In genomic region chr10:88826188-88826946, GRCm38 (mm10) we compare ENCODE assay signal across 8 mouse cellular contexts. TPM values are rescaled to one million over a fixed set of nuclear protein-coding genes. Genes with fewer than 3 reads are reported as not detected.
DNase-seq lines count a peak whose midpoint lies in the region; ATAC-seq and TF ChIP-seq lines count a peak whose summit lies in the region.

Gene Utp20, minus strand, starts transcription at chr10:88826804.

- H3K27me3 ChIP-seq in E14TG2a.4 (ENCODE audit: insufficient read depth, low read length) = no peaks in the 10 kb centered on the region
- no peaks in the 10 kb centered on the region for H3K27me3 ChIP-seq in forebrain, embryonic 13.5 days
- H3K27me3 ChIP-seq in liver, postnatal 0 days (ENCODE audit: insufficient read depth, low read length) = no peaks in the 10 kb centered on the region
- H3K27me3 ChIP-seq in neural tube, embryonic 14.5 days (ENCODE audit: control insufficient read depth, insufficient read depth, low read length) = no peaks in the 10 kb centered on the region

- no peaks in the 10 kb centered on the region for H3K9me3 ChIP-seq in E14TG2a.4 (ENCODE audit: low read length)
- H3K9me3 ChIP-seq in forebrain, embryonic 13.5 days (replicated peaks) = no peaks in the 10 kb centered on the region
- H3K9me3 ChIP-seq in liver, postnatal 0 days (ENCODE audit: low read length) = no peaks in the 10 kb centered on the region
- H3K9me3 ChIP-seq in neural tube, embryonic 14.5 days (ENCODE audit: control insufficient read depth, low read length) = no peaks in the 10 kb centered on the region

- under 1% methylated on average over 43 of the region's 44 CpGs for WGBS in forebrain, embryonic 13.5 days
- WGBS in large intestine, adult 2 months = 1% methylated on average over 44 of the region's 44 CpGs
- WGBS in liver, postnatal 0 days (ENCODE audit: insufficient replicate concordance) = under 1% methylated on average over 44 of the region's 44 CpGs
- under 1% methylated on average over 44 of the region's 44 CpGs for WGBS in neural tube, embryonic 14.5 days

- H3K4me1 ChIP-seq in E14TG2a.4 (replicated peaks; ENCODE audit: low read depth, low read length) = peaks cover 18% of the 10 kb centered on the region
- peaks cover 10% of the 10 kb centered on the region for H3K4me1 ChIP-seq in forebrain, embryonic 13.5 days
- peaks cover 13% of the 10 kb centered on the region for H3K4me1 ChIP-seq in liver, postnatal 0 days (ENCODE audit: insufficient read depth)
- no peaks in the 10 kb centered on the region; the same call in 1 of the 2 replicates for H3K4me1 ChIP-seq in neural tube, embryonic 14.5 days (ENCODE audit: control insufficient read depth, insufficient read depth, low read length)

- peak within 1 kb of the TSS; percentile 98 for H3K4me3 ChIP-seq in E14TG2a.4 (replicated peaks; ENCODE audit: low read length)
- peak within 1 kb of the TSS; percentile 90 for H3K4me3 ChIP-seq in forebrain, embryonic 13.5 days
- H3K4me3 ChIP-seq in liver, postnatal 0 days (ENCODE audit: low read depth, low read length) = peak within 1 kb of the TSS; percentile 82
- peak within 1 kb of the TSS; percentile 91 for H3K4me3 ChIP-seq in neural tube, embryonic 14.5 days (ENCODE audit: low read depth, low read length)

- TF ChIP-seq CTCF in E14TG2a.4 (conservative IDR thresholded peaks at IDR 0.05; ENCODE audit: low read length) = no peak
- TF ChIP-seq CTCF in liver, postnatal 0 days (IDR thresholded peaks at IDR 0.05; ENCODE audit: low read depth) = no peak

- ATAC-seq in forebrain, embryonic 13.5 days = peak; percentile 100
- peak; percentile 99 for ATAC-seq in liver, postnatal 0 days
- peak; percentile 100 for ATAC-seq in neural tube, embryonic 14.5 days (ENCODE audit: low read depth)

- DNase-seq in c-Kit-positive CD71-positive TER-119-positive erythroid progenitor cells, embryonic 14.5 days (ENCODE audit: low spot score) = peak; percentile 81
- DNase-seq in heart, postnatal 10 days = peak; percentile 84 to 89
- peak; percentile 76 for DNase-seq in large intestine, adult 2 months (ENCODE audit: low read depth, low spot score)
- peak; percentile 88 for DNase-seq in liver, postnatal 0 days
- peak; percentile 87 for DNase-seq in testis, postnatal 10 days (ENCODE audit: low spot score)

- peaks cover 41% of the 10 kb centered on the region for H3K36me3 ChIP-seq in E14TG2a.4 (ENCODE audit: insufficient read depth, low read length)
- H3K36me3 ChIP-seq in forebrain, embryonic 13.5 days (ENCODE audit: poor library complexity, severe bottlenecking) = peaks cover 29% of the 10 kb centered on the region
- peaks cover 9% of the 10 kb centered on the region; the same call in 1 of the 2 replicates for H3K36me3 ChIP-seq in liver, postnatal 0 days (replicated peaks; ENCODE audit: insufficient read depth, low read length)
- peaks cover 9% of the 10 kb centered on the region; the same call in 1 of the 2 replicates for H3K36me3 ChIP-seq in neural tube, embryonic 14.5 days (ENCODE audit: control insufficient read depth, insufficient read depth, low read length)

- no peak within 1 kb of the TSS for H3K27ac ChIP-seq in forebrain, embryonic 13.5 days
- H3K27ac ChIP-seq in liver, postnatal 0 days (ENCODE audit: low read depth) = peak within 1 kb of the TSS; percentile 49
- no peak within 1 kb of the TSS for H3K27ac ChIP-seq in neural tube, embryonic 14.5 days (ENCODE audit: low read depth, low read length)

- peak within 1 kb of the TSS; percentile 68 for H3K4me2 ChIP-seq in forebrain, embryonic 13.5 days
- peak within 1 kb of the TSS; percentile 78 for H3K4me2 ChIP-seq in liver, postnatal 0 days (ENCODE audit: low read depth, low read length)
- H3K4me2 ChIP-seq in neural tube, embryonic 14.5 days (ENCODE audit: low read depth, low read length) = peak within 1 kb of the TSS; percentile 76

- H3K9ac ChIP-seq in forebrain, embryonic 13.5 days = peak within 1 kb of the TSS; percentile 65
- H3K9ac ChIP-seq in liver, postnatal 0 days (replicated peaks) = peak within 1 kb of the TSS; percentile 69
- peak within 1 kb of the TSS; percentile 54 for H3K9ac ChIP-seq in neural tube, embryonic 14.5 days (replicated peaks; ENCODE audit: low read depth, low read length)

- TF ChIP-seq EP300 in liver, postnatal 0 days (IDR thresholded peaks at IDR 0.05; ENCODE audit: low read depth) = no peak

- intact Hi-C loops in heart, postnatal 10 days (cut with DNase I) = loop anchor here (5.0 to 10.0 kb wide), 2 partner anchors 94 to 322 kb away; partner anchors contain the start of genes Arl1 and Chpt1

RNA-seq across cellular contexts. Expression of gene Utp20, which starts in this region (rescaled TPM):
- polyA plus RNA-seq in forebrain, embryonic 13.5 days (2015; fragmentation: Nextera tagmentation; extraction: Ambion mirVana) = 12.1 and 14.2 TPM in 2 replicates
- total RNA-seq in heart, postnatal 10 days (2021) = 10 to 100 TPM; 14.5 to 17.4 TPM
- 5.4 and 5.5 TPM in 2 replicates for polyA plus RNA-seq in large intestine, adult 2 months (2012; rRNA removed)
- 3.2 and 3.6 TPM in 2 replicates for polyA plus RNA-seq in liver, postnatal 0 days (2015; fragmentation: Nextera tagmentation; extraction: Ambion mirVana)
- polyA plus RNA-seq in neural tube, embryonic 14.5 days (2014; fragmentation: Nextera tagmentation; extraction: Ambion mirVana) = 12.4 and 12.9 TPM in 2 replicates
